Mouse (Mus musculus): ENCODE measurements at regions not wholly inside any gene's neighbourhood (a gene's known extent, or its start where the extent isn't known, plus 50 kb on each side); places are given as distances from the start of the nearest gene placed in this dataset.

GRCm38 (mm10) chr7:72751501-72751917 lies 445.1 kb upstream of the Mctp2 start:
- ATAC-seq (ENCODE audit: insufficient number of reproducible peaks, low FRiP score): no peak
- H3K4me3 ChIP-seq: no peak overlapping the region
- 70% methylated on average over 10 of the region's 10 CpGs for WGBS
- H3K4me1 ChIP-seq (replicated peaks): no peaks in the 10 kb centered on the region
- no peak overlapping the region for H3K4me2 ChIP-seq
- H3K27me3 ChIP-seq (replicated peaks): no peaks in the 10 kb centered on the region
- H3K36me3 ChIP-seq: no peaks in the 10 kb centered on the region
- H3K9ac ChIP-seq: no peak overlapping the region
- H3K9me3 ChIP-seq (replicated peaks): no peaks in the 10 kb centered on the region
- no peak overlapping the region for H3K27ac ChIP-seq (ENCODE audit: poor library complexity, severe bottlenecking)

GRCm38 (mm10) chr7:72753053-72753559 lies 446.7 kb upstream of the Mctp2 start:
- Histone ChIP-seq H3K4me2 (no peak overlapping the region), H3K27ac (ENCODE audit: poor library complexity, severe bottlenecking) (no peak overlapping the region), H3K9me3 (replicated peaks) (no peaks in the 10 kb centered on the region), H3K36me3 (no peaks in the 10 kb centered on the region), H3K4me3 (no peak overlapping the region), H3K9ac (no peak overlapping the region), H3K4me1 (replicated peaks) (no peaks in the 10 kb centered on the region), H3K27me3 (replicated peaks) (no peaks in the 10 kb centered on the region)
- no peak for ATAC-seq (ENCODE audit: insufficient number of reproducible peaks, low FRiP score)
- 43% methylated on average over 3 of the region's 3 CpGs for WGBS

GRCm38 (mm10) chr7:72762711-72763110 lies 456.3 kb upstream of the Mctp2 start:
- Histone ChIP-seq H3K9ac (no peak overlapping the region), H3K4me2 (no peak overlapping the region), H3K9me3 (replicated peaks) (no peaks in the 10 kb centered on the region), H3K4me1 (replicated peaks) (no peaks in the 10 kb centered on the region), H3K27ac (ENCODE audit: poor library complexity, severe bottlenecking) (no peak overlapping the region), H3K27me3 (replicated peaks) (no peaks in the 10 kb centered on the region), H3K36me3 (no peaks in the 10 kb centered on the region), H3K4me3 (no peak overlapping the region)
- 33% methylated on average over 1 of the region's 1 CpGs for WGBS
- no peak for ATAC-seq (ENCODE audit: insufficient number of reproducible peaks, low FRiP score)

GRCm38 (mm10) chr7:72768705-72769104 lies 462.3 kb upstream of the Mctp2 start:
- H3K27ac ChIP-seq (ENCODE audit: poor library complexity, severe bottlenecking): no peak overlapping the region
- no peaks in the 10 kb centered on the region for H3K36me3 ChIP-seq
- H3K4me2 ChIP-seq: no peak overlapping the region
- no peaks in the 10 kb centered on the region for H3K27me3 ChIP-seq (replicated peaks)
- H3K9me3 ChIP-seq (replicated peaks): no peaks in the 10 kb centered on the region
- H3K4me1 ChIP-seq (replicated peaks): no peaks in the 10 kb centered on the region
- no peak for ATAC-seq (ENCODE audit: insufficient number of reproducible peaks, low FRiP score)
- no peak overlapping the region for H3K9ac ChIP-seq
- H3K4me3 ChIP-seq: no peak overlapping the region
- 76% methylated on average over 4 of the region's 4 CpGs for whole genome bisulfite sequencing

- WGBS: 68% methylated on average over 3 of the region's 3 CpGs
- ATAC-seq (ENCODE audit: insufficient number of reproducible peaks, low FRiP score): no peak
- Histone ChIP-seq H3K27me3 (replicated peaks) (no peaks in the 10 kb centered on the region), H3K4me2 (no peak overlapping the region), H3K9me3 (replicated peaks) (no peaks in the 10 kb centered on the region), H3K4me1 (replicated peaks) (no peaks in the 10 kb centered on the region), H3K27ac (ENCODE audit: poor library complexity, severe bottlenecking) (no peak overlapping the region), H3K4me3 (no peak overlapping the region), H3K36me3 (no peaks in the 10 kb centered on the region), H3K9ac (no peak overlapping the region)
Observed at GRCm38 (mm10) chr7:72774031-72774770, 467.8 kb upstream of the Mctp2 start.

- no peak overlapping the region for H3K4me2 ChIP-seq
- no peaks in the 10 kb centered on the region for H3K4me1 ChIP-seq (replicated peaks)
- no peak overlapping the region for H3K4me3 ChIP-seq
- ATAC-seq (ENCODE audit: insufficient number of reproducible peaks, low FRiP score): no peak
- no peak overlapping the region for H3K27ac ChIP-seq (ENCODE audit: poor library complexity, severe bottlenecking)
- no peaks in the 10 kb centered on the region for H3K9me3 ChIP-seq (replicated peaks)
- H3K27me3 ChIP-seq (replicated peaks): no peaks in the 10 kb centered on the region
- no peak overlapping the region for H3K9ac ChIP-seq
- WGBS: 46% methylated on average over 3 of the region's 3 CpGs
- H3K36me3 ChIP-seq: no peaks in the 10 kb centered on the region
Observed at GRCm38 (mm10) chr7:72774771-72775119, 468.3 kb upstream of the Mctp2 start.

- 83% methylated on average over 1 of the region's 1 CpGs for WGBS
- no peaks in the 10 kb centered on the region for H3K9me3 ChIP-seq (replicated peaks)
- ATAC-seq (ENCODE audit: insufficient number of reproducible peaks, low FRiP score): no peak
Observed at GRCm38 (mm10) chr7:72787306-72787705, 480.9 kb upstream of the Mctp2 start.

GRCm38 (mm10) chr7:72788261-72788660 lies 481.9 kb upstream of the Mctp2 start:
- WGBS: 20% methylated on average over 2 of the region's 2 CpGs
- H3K4me1 ChIP-seq (replicated peaks): 0 out of 2 replicates have a peak, but pooled peaks cover 2% of the 10 kb centered on the region
- no peaks in the 10 kb centered on the region for H3K36me3 ChIP-seq
- no peak overlapping the region for H3K9ac ChIP-seq
- no peaks in the 10 kb centered on the region for H3K27me3 ChIP-seq (replicated peaks)
- no peak overlapping the region for H3K27ac ChIP-seq (ENCODE audit: poor library complexity, severe bottlenecking)
- H3K4me2 ChIP-seq: no peak overlapping the region
- no peak for ATAC-seq (ENCODE audit: insufficient number of reproducible peaks, low FRiP score)
- H3K4me3 ChIP-seq: no peak overlapping the region
- H3K9me3 ChIP-seq (replicated peaks): no peaks in the 10 kb centered on the region

More at GRCm38 (mm10) chr7:72787306-72787705, 480.9 kb upstream of the Mctp2 start:
- H3K4me3 ChIP-seq: no peak overlapping the region
- H3K36me3 ChIP-seq: no peaks in the 10 kb centered on the region
- no peak overlapping the region for H3K4me2 ChIP-seq
- no peak overlapping the region for H3K9ac ChIP-seq
- H3K27me3 ChIP-seq (replicated peaks): no peaks in the 10 kb centered on the region
- H3K4me1 ChIP-seq (replicated peaks): 0 out of 2 replicates have a peak, but pooled peaks cover 2% of the 10 kb centered on the region
- H3K27ac ChIP-seq (ENCODE audit: poor library complexity, severe bottlenecking): no peak overlapping the region

GRCm38 (mm10) chr7:72822142-72822541 lies 515.7 kb upstream of the Mctp2 start:
- WGBS: 72% methylated on average over 3 of the region's 3 CpGs

GRCm38 (mm10) chr7:72826597-72826996 lies 520.2 kb upstream of the Mctp2 start:
- ATAC-seq (ENCODE audit: insufficient number of reproducible peaks, low FRiP score): no peak
- Histone ChIP-seq H3K36me3 (no peaks in the 10 kb centered on the region), H3K4me3 (no peak overlapping the region)

More at GRCm38 (mm10) chr7:72822142-72822541, 515.7 kb upstream of the Mctp2 start:
- H3K4me3 ChIP-seq: no peak overlapping the region
- ATAC-seq (ENCODE audit: insufficient number of reproducible peaks, low FRiP score): no peak
- peaks cover 1% of the 10 kb centered on the region; the same call in 1 of the 2 replicates for H3K9me3 ChIP-seq (replicated peaks)
- no peaks in the 10 kb centered on the region for H3K4me1 ChIP-seq (replicated peaks)
- H3K27me3 ChIP-seq (replicated peaks): no peaks in the 10 kb centered on the region
- H3K9ac ChIP-seq: no peak overlapping the region
- no peak overlapping the region for H3K27ac ChIP-seq (ENCODE audit: poor library complexity, severe bottlenecking)
- no peak overlapping the region for H3K4me2 ChIP-seq
- H3K36me3 ChIP-seq: no peaks in the 10 kb centered on the region

GRCm38 (mm10) chr7:72835423-72835822 lies 529.0 kb upstream of the Mctp2 start:
- Histone ChIP-seq H3K36me3 (no peaks in the 10 kb centered on the region), H3K27ac (ENCODE audit: poor library complexity, severe bottlenecking) (no peak overlapping the region), H3K4me3 (no peak overlapping the region), H3K4me1 (replicated peaks) (no peaks in the 10 kb centered on the region), H3K9ac (no peak overlapping the region), H3K27me3 (replicated peaks) (no peaks in the 10 kb centered on the region), H3K4me2 (no peak overlapping the region), H3K9me3 (replicated peaks) (no peaks in the 10 kb centered on the region)
- 65% methylated on average over 1 of the region's 1 CpGs for WGBS
- no peak for ATAC-seq (ENCODE audit: insufficient number of reproducible peaks, low FRiP score)

More at GRCm38 (mm10) chr7:72826597-72826996, 520.2 kb upstream of the Mctp2 start:
- no peak overlapping the region for H3K9ac ChIP-seq
- no peaks in the 10 kb centered on the region for H3K4me1 ChIP-seq (replicated peaks)
- WGBS: 68% methylated on average over 3 of the region's 3 CpGs
- H3K27ac ChIP-seq (ENCODE audit: poor library complexity, severe bottlenecking): no peak overlapping the region
- H3K9me3 ChIP-seq (replicated peaks): peaks cover 9% of the 10 kb centered on the region
- no peaks in the 10 kb centered on the region for H3K27me3 ChIP-seq (replicated peaks)
- H3K4me2 ChIP-seq: no peak overlapping the region

- H3K9me3 ChIP-seq (replicated peaks): no peaks in the 10 kb centered on the region
- H3K4me1 ChIP-seq (replicated peaks): no peaks in the 10 kb centered on the region
- no peak overlapping the region for H3K4me3 ChIP-seq
- no peaks in the 10 kb centered on the region for H3K36me3 ChIP-seq
- no peaks in the 10 kb centered on the region for H3K27me3 ChIP-seq (replicated peaks)
- H3K27ac ChIP-seq (ENCODE audit: poor library complexity, severe bottlenecking): no peak overlapping the region
- no peak overlapping the region for H3K9ac ChIP-seq
- H3K4me2 ChIP-seq: no peak overlapping the region
- no peak for ATAC-seq (ENCODE audit: insufficient number of reproducible peaks, low FRiP score)
- WGBS: 75% methylated on average over 4 of the region's 4 CpGs
Observed at GRCm38 (mm10) chr7:72836026-72836425, 529.6 kb upstream of the Mctp2 start.

Measured in heart, embryonic 12.5 days (tissue).